Mouse (Mus musculus) hindbrain, embryonic 15.5 days (tissue): ENCODE measurements around the gene Cxcr5. TPM values are rescaled to one million over a fixed set of nuclear protein-coding genes. Genes with fewer than 3 reads are reported as not detected.
A peak's percentile ranks its signal among the peaks of the same experiment; 100 is the strongest.

Experiments used
- ATAC-seq: fragments of 200-750 bp; cut with Nextera tagmentation; 2 replicates; pipeline ENCODE4 v1.8.0; 2017; ENCODE audit warnings: low read depth, moderate number of reproducible peaks, moderate TSS enrichment; ENCODE audit not compliant: low FRiP score
- H3K27ac ChIP-seq: fragments of 300-500 bp; sonication (generic); replicated peaks from 2 replicates; pipeline ENCODE4 v1.5.1; 2015; ENCODE audit warnings: mild to moderate bottlenecking, inconsistent platforms
- H3K27me3 ChIP-seq: fragments of 300-500 bp; sonication (generic); 2 replicates; pipeline ENCODE4 v1.6.1; 2015; ENCODE audit warnings: control low read depth, inconsistent platforms
- H3K36me3 ChIP-seq: fragments of 300-500 bp; sonication (generic); 2 replicates; pipeline ENCODE4 v1.6.1; 2015; ENCODE audit warnings: control low read depth, inconsistent platforms
- H3K4me1 ChIP-seq: fragments of 300-500 bp; sonication (generic); replicated peaks from 2 replicates; pipeline ENCODE4 v1.6.1; 2015; ENCODE audit warnings: control low read depth, inconsistent platforms
- H3K4me2 ChIP-seq: fragments of 300-500 bp; sonication (generic); 2 replicates; pipeline ENCODE4 v1.6.1; 2015; ENCODE audit warnings: moderate library complexity, mild to moderate bottlenecking, inconsistent platforms
- H3K4me3 ChIP-seq: fragments of 300-500 bp; sonication (generic); 2 replicates; pipeline ENCODE4 v1.5.1; 2015; ENCODE audit warnings: mild to moderate bottlenecking, inconsistent platforms
- H3K9ac ChIP-seq: fragments of 300-500 bp; sonication (generic); 2 replicates; pipeline ENCODE4 v1.6.1; 2015; ENCODE audit warnings: inconsistent platforms
- H3K9me3 ChIP-seq: fragments of 300-500 bp; sonication (generic); 2 replicates; pipeline ENCODE4 v1.6.1; 2016; ENCODE audit warnings: control low read depth, inconsistent platforms
- WGBS: fragments of 180-500 bp; shearing (Covaris S2); methylation state at CpG from one replicate; pipeline ENCODE4 v1.1.7; 2015; 5-methylcytosine and 5-hydroxymethylcytosine counted together
- polyA plus RNA-seq: library from polyadenylated mRNA; unstranded; fragments of >200 nt; fragmentation: Nextera tagmentation; extraction: Ambion mirVana; gene quantifications from 2 replicates; pipeline ENCODE4 v1.2.1, GENCODE M21; 2015

Cxcr5 gene
- polyA plus RNA-seq, 1 experiment from 2014 or later = not detected

DNA sequence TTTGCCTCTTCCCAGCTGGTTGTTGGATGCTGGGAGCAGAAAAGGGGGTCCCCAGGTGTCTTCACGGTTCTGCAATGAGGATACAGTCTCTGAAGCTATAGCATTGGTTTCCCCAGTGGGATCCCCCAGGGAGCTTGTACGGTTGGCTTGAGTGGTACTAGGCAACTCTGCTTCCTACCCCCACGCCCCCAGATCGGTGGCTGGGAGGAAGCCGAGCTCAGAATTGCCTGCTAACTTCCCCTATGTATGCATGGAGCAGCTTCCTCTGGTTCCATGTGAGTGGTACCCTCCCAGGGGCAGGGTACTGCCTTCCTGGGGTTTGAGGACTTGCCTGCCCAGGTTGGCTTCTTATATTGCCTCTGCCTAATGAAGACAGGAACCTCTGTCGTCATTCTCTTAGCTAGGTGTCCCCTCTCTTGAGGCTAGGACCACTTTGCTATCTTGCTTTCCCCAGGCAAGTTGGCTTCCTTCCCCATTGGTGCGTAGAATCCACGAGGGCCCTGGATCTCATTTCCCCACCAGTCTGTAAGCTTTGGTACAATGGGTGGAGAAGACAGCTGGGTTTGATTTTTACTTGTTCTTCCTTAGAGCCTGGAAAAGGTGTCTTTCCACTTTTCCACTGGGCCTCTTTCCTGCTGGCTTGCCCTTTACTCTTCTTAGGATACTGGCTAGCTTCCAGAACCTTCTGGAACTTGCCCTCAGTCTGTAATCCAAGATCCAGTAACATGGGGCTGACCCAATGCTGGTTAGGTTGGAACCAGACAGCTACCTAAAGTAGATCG is 49.6 kb downstream of the Cxcr5 start:
- WGBS = 68% methylated on average over 9 of the region's 9 CpGs
- H3K4me2 ChIP-seq = no peak overlapping the region
- 0 out of 2 replicates have a peak overlapping the region, but pooled peaks have one; percentile 2 for H3K27ac ChIP-seq
- H3K9me3 ChIP-seq = no peaks in the 10 kb centered on the region
- H3K4me1 ChIP-seq = peaks cover 36% of the 10 kb centered on the region
- H3K9ac ChIP-seq = no peak overlapping the region
- peaks cover 10% of the 10 kb centered on the region for H3K36me3 ChIP-seq
- no peaks in the 10 kb centered on the region for H3K27me3 ChIP-seq
- no peak overlapping the region for H3K4me3 ChIP-seq
- no peak for ATAC-seq

DNA sequence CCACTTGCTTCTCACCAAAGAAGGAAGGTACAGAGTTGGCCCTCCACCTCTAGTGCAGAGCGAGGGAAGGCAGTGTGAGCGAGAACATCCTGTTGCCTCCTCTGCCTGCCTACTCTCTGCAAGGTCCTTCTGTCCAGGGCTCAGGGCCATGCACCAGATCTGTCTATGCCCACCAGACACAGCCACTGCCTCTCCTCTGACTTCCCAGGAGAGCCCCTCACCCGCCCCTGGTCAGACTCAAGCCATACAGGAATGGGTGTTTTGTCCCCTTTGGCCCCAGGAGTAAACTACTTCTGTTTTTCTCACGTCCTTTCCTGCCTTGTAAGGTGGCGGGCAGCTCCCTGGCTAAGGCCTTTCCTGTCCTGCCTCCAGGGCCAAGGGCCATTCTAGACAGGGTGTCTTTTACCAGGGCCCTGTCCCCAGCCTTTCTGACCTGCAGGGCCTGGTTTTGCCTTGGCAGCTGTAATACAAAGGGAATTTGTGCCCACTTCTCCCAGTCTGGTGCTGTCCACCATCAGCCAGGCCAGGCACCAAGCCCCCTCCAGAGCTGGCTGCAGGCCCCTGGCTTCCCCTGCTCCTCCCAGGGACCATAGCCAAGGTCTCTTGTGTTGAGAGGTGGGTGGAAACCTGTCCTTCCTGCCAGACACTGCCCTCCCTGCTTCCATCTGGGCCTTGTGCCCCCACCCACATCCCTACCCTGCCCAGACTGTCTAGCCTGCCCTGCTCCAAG is 50.6 kb downstream of the Cxcr5 start:
- H3K9me3 ChIP-seq = no peaks in the 10 kb centered on the region
- WGBS = 74% methylated on average over 5 of the region's 5 CpGs
- no peak overlapping the region for H3K9ac ChIP-seq
- peak overlapping the region; percentile 77 for H3K27ac ChIP-seq
- H3K36me3 ChIP-seq = peaks cover 20% of the 10 kb centered on the region
- no peak overlapping the region for H3K4me3 ChIP-seq
- no peak overlapping the region for H3K4me2 ChIP-seq
- H3K27me3 ChIP-seq = no peaks in the 10 kb centered on the region
- peaks cover 36% of the 10 kb centered on the region for H3K4me1 ChIP-seq
- ATAC-seq = peak; percentile 52; the same call in 1 of the 2 replicates

DNA sequence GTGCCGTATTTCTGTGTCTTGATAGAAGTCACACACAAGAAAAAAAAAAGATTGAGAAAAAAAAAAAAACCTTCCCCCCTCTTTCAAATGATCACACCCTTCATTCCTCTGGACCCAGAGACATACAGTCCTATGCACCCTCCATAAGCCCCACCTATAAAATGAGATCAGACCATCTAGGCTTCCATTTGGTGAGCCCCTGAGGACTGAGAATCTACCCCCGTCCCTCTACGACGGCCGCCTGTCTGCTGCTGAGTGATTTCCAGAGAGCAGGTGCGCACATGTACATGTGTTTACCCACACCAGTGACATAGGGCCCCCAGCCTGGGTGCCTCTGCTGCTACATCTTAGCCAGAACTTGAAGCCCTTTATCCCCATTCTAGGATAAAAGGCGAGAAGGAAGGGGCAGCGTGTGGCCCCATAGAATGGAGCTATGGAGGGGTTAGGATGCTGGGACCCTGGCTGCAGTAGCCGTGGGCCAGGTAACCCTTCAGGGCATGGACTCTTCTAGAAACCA is 51.3 kb downstream of the Cxcr5 start:
- Histone ChIP-seq H3K4me2 (peak overlapping the region; percentile 48), H3K9ac (no peak overlapping the region), H3K4me3 (no peak overlapping the region), H3K27me3 (no peaks in the 10 kb centered on the region), H3K36me3 (peaks cover 25% of the 10 kb centered on the region), H3K27ac (peak overlapping the region; percentile 77), H3K9me3 (no peaks in the 10 kb centered on the region), H3K4me1 (peaks cover 36% of the 10 kb centered on the region)
- peak; percentile 14; the same call in 1 of the 2 replicates for ATAC-seq
- 39% methylated on average over 9 of the region's 9 CpGs for WGBS

DNA sequence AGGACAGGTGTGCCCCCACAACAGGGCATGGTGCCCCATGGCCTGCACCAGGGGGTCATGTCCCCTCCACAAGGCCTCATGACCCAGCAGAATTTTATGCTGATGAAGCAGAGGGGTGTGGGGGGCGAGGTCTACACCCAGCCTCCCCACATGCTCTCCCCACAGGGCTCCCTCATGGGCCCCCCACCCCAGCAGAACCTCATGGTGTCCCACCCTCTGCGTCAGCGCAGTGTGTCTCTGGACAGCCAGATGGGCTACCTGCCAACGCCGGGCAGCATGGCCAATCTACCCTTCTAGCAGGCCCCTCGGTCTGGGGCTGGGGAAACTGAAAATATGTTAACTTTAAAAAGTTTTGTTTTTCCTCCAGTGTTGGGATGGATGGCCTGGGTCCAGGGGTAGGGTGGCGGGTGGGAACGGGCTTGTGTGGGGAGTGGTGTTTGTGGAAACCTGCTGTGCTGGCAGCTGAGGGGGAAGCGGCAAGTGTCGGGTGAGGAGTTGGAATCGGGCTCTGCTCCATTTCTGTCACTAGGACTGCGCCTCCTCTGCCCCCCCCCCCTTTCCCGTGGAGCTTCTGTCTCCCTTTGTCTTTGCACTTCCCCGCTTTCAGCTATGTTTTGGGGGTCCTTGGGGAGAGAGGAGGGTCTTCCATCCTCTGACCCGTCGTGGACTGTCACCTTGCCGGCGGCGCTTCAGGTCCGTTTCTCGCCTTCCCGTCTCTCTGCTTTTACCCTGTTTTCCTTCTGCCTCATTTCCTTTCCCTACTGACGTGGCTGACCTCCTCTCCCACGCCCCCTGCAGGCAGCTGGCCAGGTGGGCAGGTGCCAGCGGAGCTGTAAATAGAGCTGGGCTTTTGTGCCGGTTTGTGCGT is 52.0 kb downstream of the Cxcr5 start:
- 11% methylated on average over 26 of the region's 27 CpGs for WGBS
- H3K4me3 ChIP-seq = peak overlapping the region; percentile 13; the same call in 1 of the 2 replicates
- peak; percentile 39; the same call in 1 of the 2 replicates for ATAC-seq

DNA sequence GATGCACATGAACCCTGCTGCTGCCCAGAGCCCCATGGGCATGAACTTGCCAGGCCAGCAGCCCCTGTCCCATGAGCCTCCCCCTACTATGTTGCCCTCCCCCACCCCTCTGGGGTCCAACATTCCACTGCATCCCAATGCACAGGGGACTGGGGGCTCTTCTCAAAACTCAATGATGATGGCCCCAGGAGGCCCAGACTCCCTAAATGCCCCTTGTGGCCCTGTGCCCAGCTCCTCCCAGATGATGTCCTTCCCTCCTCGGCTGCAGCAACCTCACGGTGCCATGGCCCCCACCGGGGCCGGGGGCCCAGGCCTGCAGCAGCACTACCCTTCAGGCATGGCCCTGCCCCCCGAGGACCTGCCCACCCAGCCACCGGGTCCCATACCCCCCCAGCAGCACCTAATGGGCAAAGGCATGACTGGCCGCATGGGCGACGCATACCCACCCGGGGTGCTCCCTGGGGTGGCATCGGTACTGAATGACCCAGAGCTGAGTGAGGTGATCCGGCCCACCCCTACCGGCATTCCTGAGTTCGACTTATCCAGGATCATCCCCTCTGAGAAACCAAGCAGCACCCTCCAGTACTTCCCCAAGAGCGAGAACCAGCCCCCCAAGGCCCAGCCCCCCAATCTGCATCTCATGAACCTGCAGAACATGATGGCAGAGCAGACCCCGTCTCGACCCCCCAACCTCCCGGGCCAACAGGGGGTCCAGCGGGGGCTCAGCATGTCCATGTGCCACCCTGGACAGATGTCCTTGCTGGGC is 52.8 kb downstream of the Cxcr5 start:
- Histone ChIP-seq H3K27me3 (no peaks in the 10 kb centered on the region), H3K4me3 (no peak overlapping the region), H3K4me2 (no peak overlapping the region; the same call in 1 of the 2 replicates), H3K36me3 (peaks cover 25% of the 10 kb centered on the region), H3K9ac (no peak overlapping the region), H3K9me3 (no peaks in the 10 kb centered on the region), H3K4me1 (peaks cover 43% of the 10 kb centered on the region), H3K27ac (peak overlapping the region; percentile 77)
- WGBS = 75% methylated on average over 19 of the region's 19 CpGs
- no peak for ATAC-seq

More for the DNA sequence above, 52.0 kb downstream of the Cxcr5 start:
- peak overlapping the region; percentile 48 for H3K4me2 ChIP-seq
- H3K36me3 ChIP-seq = peaks cover 25% of the 10 kb centered on the region
- H3K9me3 ChIP-seq = no peaks in the 10 kb centered on the region
- H3K27ac ChIP-seq = peak overlapping the region; percentile 77
- H3K9ac ChIP-seq = no peak overlapping the region
- H3K4me1 ChIP-seq = peaks cover 41% of the 10 kb centered on the region
- H3K27me3 ChIP-seq = no peaks in the 10 kb centered on the region

DNA sequence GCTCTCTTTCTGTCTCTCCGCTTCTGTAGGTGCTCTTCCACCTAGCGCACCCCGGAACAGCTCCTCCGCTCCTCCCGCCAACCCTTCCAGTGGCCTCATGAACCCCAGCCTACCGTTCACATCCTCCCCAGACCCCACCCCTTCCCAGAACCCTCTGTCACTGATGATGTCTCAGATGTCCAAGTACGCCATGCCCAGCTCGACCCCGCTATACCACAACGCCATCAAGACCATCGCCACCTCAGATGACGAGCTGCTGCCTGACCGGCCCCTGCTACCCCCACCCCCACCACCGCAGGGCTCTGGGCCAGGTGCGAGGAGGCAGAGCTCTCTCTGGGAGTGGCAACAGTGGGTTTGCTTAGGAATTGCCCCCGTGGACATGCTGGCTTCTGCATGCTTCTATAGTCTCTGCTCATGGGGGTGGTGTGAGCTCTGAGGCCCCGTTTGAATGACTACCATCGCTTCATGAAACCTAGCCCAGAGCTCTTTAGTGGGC is 53.5 kb downstream of the Cxcr5 start:
- Histone ChIP-seq H3K9me3 (no peaks in the 10 kb centered on the region), H3K4me2 (no peak overlapping the region), H3K27me3 (no peaks in the 10 kb centered on the region), H3K9ac (no peak overlapping the region), H3K27ac (no peak overlapping the region), H3K4me1 (peaks cover 43% of the 10 kb centered on the region), H3K4me3 (no peak overlapping the region), H3K36me3 (peaks cover 25% of the 10 kb centered on the region)
- ATAC-seq = no peak
- WGBS = 85% methylated on average over 18 of the region's 18 CpGs

DNA sequence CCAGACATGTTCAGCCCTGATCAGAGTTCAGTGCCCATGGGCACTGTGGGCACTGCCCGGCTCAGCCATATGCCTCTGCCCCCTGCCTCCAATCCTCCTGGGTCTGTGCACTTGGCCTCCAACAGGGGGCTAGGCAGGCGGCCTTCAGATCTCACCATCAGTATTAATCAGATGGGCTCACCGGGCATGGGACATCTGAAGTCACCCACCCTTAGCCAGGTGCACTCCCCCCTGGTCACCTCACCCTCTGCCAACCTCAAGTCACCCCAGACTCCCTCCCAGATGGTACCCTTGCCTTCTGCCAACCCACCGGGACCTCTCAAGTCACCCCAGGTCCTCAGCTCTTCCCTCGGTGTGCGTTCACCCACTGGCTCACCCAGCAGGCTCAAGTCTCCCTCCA is 54.3 kb downstream of the Cxcr5 start:
- 86% methylated on average over 6 of the region's 6 CpGs for WGBS
- Histone ChIP-seq H3K4me1 (peaks cover 43% of the 10 kb centered on the region), H3K9me3 (no peaks in the 10 kb centered on the region), H3K36me3 (peaks cover 25% of the 10 kb centered on the region), H3K4me3 (no peak overlapping the region), H3K4me2 (no peak overlapping the region), H3K27me3 (no peaks in the 10 kb centered on the region), H3K27ac (no peak overlapping the region), H3K9ac (no peak overlapping the region)
- ATAC-seq = no peak

DNA sequence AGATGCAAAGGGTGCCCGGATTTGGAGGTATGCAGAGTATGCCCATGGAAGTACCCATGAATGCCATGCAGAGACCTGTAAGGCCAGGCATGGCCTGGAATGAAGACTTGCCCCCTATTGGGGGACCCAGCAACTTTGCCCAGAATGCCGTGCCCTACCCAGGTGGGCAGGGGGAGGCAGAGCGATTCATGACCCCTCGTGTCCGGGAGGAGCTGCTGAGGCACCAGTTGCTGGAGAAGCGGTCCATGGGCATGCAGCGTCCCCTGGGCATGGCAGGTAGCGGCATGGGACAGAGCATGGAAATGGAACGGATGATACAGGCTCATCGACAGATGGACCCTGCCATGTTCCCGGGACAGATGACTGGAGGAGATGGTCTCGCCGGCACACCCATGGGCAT is 55.1 kb downstream of the Cxcr5 start:
- no peaks in the 10 kb centered on the region for H3K9me3 ChIP-seq
- H3K4me2 ChIP-seq = no peak overlapping the region
- no peak overlapping the region for H3K9ac ChIP-seq
- no peak overlapping the region for H3K4me3 ChIP-seq
- H3K4me1 ChIP-seq = peaks cover 42% of the 10 kb centered on the region
- H3K27ac ChIP-seq = no peak overlapping the region
- WGBS = 93% methylated on average over 13 of the region's 13 CpGs
- ATAC-seq = no peak
- no peaks in the 10 kb centered on the region for H3K27me3 ChIP-seq
- peaks cover 25% of the 10 kb centered on the region for H3K36me3 ChIP-seq

DNA sequence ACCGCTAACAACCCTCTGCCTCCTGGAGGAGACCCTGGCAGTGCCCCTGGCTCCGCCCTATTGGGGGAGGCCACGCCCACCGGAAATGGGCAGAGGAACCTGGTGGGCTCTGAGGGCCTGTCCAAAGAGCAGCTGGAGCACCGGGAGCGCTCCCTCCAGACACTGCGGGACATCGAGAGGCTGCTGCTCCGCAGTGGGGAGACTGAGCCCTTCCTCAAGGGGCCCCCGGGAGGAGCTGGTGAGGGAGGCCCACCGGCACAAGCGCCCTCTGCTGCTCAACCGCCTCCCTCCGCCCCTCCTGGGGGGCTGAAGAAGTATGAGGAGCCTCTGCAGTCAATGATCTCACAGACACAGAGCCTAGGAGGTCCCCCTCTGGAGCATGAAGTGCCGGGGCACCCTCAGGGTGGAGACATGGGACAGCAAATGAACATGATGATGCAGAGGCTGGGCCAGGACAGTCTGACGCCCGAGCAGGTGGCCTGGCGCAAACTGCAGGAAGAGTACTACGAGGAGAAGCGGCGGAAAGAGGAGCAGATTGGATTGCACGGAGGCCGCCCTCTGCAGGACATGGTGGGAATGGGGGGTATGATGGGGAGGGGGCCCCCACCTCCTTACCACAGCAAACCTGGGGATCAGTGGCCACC is 55.7 kb downstream of the Cxcr5 start:
- no peak for ATAC-seq
- Histone ChIP-seq H3K36me3 (peaks cover 29% of the 10 kb centered on the region), H3K9me3 (no peaks in the 10 kb centered on the region), H3K27me3 (no peaks in the 10 kb centered on the region), H3K27ac (no peak overlapping the region), H3K4me2 (no peak overlapping the region), H3K4me1 (peaks cover 42% of the 10 kb centered on the region), H3K4me3 (no peak overlapping the region), H3K9ac (no peak overlapping the region)
- 49% methylated on average over 23 of the region's 23 CpGs for WGBS

DNA sequence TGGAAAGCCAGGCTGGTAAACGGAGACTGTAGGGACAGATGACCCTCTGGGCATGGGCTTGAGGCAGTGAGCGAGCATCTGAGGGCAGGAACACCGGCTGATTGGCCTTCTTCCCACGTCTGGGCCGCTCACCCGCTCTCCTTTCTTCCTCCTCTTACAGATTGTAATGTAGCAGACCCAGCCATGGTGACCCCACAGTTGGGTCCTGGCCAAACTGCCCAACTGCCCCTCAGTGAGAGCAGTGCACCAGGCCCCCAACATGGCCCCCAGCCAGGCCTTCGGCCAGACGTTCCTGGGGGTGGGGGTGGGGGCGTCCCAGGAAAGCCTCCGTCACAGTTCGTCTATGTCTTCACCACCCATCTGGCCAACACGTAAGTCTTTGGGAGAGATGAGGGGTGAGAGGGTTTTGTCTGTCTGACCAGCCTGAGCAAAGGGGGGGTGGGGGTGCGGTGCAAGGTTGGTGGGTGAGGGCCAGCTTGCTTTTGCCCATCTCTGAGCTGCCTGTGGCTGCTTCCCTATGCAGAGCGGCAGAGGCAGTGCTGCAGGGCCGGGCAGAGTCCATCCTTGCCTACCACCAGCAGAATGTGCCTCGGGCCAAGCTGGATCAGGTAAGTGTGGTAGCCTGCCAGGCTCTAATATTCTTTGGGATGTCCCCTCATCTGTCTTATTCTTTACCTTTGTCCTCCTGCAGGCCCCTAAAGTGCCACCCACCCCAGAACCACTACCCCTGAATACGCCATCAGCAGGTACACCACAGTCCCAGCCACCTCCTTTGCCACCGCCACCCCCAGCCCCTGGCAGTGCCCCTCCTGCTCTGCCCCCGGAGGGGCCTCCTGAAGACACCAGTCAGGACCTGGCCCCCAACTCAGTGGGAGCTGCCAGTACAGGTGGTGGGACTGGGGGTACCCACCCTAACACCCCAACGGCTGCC is 56.5 kb downstream of the Cxcr5 start:
- no peak for ATAC-seq
- no peaks in the 10 kb centered on the region for H3K9me3 ChIP-seq
- H3K9ac ChIP-seq = no peak overlapping the region
- H3K27me3 ChIP-seq = no peaks in the 10 kb centered on the region
- peaks cover 42% of the 10 kb centered on the region for H3K4me1 ChIP-seq
- no peak overlapping the region for H3K4me2 ChIP-seq
- peaks cover 30% of the 10 kb centered on the region for H3K36me3 ChIP-seq
- H3K4me3 ChIP-seq = no peak overlapping the region
- H3K27ac ChIP-seq = no peak overlapping the region
- 66% methylated on average over 20 of the region's 20 CpGs for WGBS
